Mouse (Mus musculus) hematopoietic stem cell, adult 5-6 weeks (primary cell): ENCODE data around the gene A430005L14Rik. TPM values are rescaled to one million over a fixed set of nuclear protein-coding genes. Genes with fewer than 3 reads are reported as not detected.
A peak's percentile ranks its signal among the peaks of the same experiment; 100 is the strongest.

Experiments
- ATAC-seq, 2 experiments: fragments of 125-278 bp in 1 of 2; replicated peaks in 1 of 2; 2 replicates each; pipeline ENCODE4 v1.8.0; 2016 to 2017; ENCODE audit warnings: inconsistent platforms in 2 of 2, mild to moderate bottlenecking in 2 of 2, moderate number of reproducible peaks in 2 of 2, low read depth in 1 of 2, moderate TSS enrichment in 1 of 2; ENCODE audit not compliant: low FRiP score in 2 of 2, poor library complexity in 2 of 2, severe bottlenecking in 2 of 2, insufficient read depth in 1 of 2, low TSS enrichment in 1 of 2
- total RNA-seq: library from RNA; stranded (forward); fragments of 172-1452, 232-1000 nt; gene quantifications from 2 replicates; pipeline ENCODE4 v1.2.3, GENCODE M21; 2017

A430005L14Rik gene
- total RNA-seq, 1 experiment from 2014 or later = 23.8 TPM

GRCm38 (mm10) chr4:153962631-153963030, 5.6 kb downstream of the A430005L14Rik start:
- no peak for ATAC-seq

- ATAC-seq = no peak
These were observed 9.6 kb downstream of the A430005L14Rik start for GRCm38 (mm10) chr4:153966651-153967050.

- ATAC-seq = no peak
These were observed 10.5 kb downstream of the A430005L14Rik start for GRCm38 (mm10) chr4:153967556-153967955.

- ATAC-seq = no peak
These were observed 11.0 kb downstream of the A430005L14Rik start for GRCm38 (mm10) chr4:153968063-153968462.

- peak; percentile 78 to 90 for ATAC-seq
These were observed 17.6 kb downstream of the A430005L14Rik start, which contains the start of the genes Dffb and Cep104 for GRCm38 (mm10) chr4:153974431-153975291. TSS of gene Dffb (minus strand) at chr4:153975126. TSS of gene Cep104 (plus strand) at chr4:153975194.

GRCm38 (mm10) chr4:153975292-153975662, 18.2 kb downstream of the A430005L14Rik start:
- peak; percentile 12 to 18; a peak in 2 of 4 replicates for ATAC-seq

GRCm38 (mm10) chr4:153975768-153976167, 18.7 kb downstream of the A430005L14Rik start:
- ATAC-seq = peak in 1 of 2 experiments; percentile 35; a peak in 1 of 4 replicates

- ATAC-seq = no peak
These were observed 22.2 kb downstream of the A430005L14Rik start for GRCm38 (mm10) chr4:153979243-153979642.

- no peak for ATAC-seq
These were observed 23.4 kb downstream of the A430005L14Rik start for GRCm38 (mm10) chr4:153980470-153980869.

GRCm38 (mm10) chr4:153992715-153993114, 35.7 kb downstream of the A430005L14Rik start:
- ATAC-seq = no peak

GRCm38 (mm10) chr4:153993505-153993904, 36.5 kb downstream of the A430005L14Rik start:
- no peak for ATAC-seq

- ATAC-seq = no peak
These were observed 48.5 kb downstream of the A430005L14Rik start for GRCm38 (mm10) chr4:154005488-154005887.

- ATAC-seq = no peak
These were observed 49.2 kb downstream of the A430005L14Rik start for GRCm38 (mm10) chr4:154006264-154006663.

GRCm38 (mm10) chr4:154007759-154008158, 50.7 kb downstream of the A430005L14Rik start:
- no peak for ATAC-seq

- ATAC-seq = peak in 1 of 2 experiments; percentile 54; a peak in 2 of 4 replicates
These were observed 54.0 kb downstream of the A430005L14Rik start for GRCm38 (mm10) chr4:154010907-154011645.
